Mouse (Mus musculus): ENCODE results near the gene Itpk1.

DNA sequence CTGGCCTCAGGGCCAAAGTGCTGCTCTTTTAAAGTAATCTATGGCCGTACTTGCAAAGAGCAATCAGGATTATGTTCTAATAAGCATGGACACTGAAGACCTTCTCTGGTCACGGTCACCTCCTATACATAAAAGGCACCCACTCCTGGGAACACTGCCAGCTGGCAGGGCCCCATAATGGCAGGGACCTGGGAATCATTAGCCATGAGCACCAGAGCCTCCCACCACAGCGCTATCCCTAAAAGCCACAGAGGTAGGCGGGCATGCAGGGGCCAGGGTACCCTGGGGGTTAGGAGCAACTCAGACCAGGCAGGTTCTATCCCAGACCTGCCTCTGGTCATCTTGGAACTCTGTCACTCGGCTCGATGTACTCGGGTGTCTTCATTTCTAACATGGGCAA is 104.9 kb downstream of the Itpk1 start:
- no peak for TF ChIP-seq EP300 (IDR thresholded peaks at IDR 0.05; ENCODE audit: insufficient read depth, low read depth, low read length)
- TF ChIP-seq POLR2A (IDR thresholded peaks at IDR 0.05; ENCODE audit: insufficient read depth, low read length) = no peak
- no peak for TF ChIP-seq CTCF (IDR thresholded peaks at IDR 0.05; ENCODE audit: low read depth, low read length)
